Mouse (Mus musculus) stomach, postnatal 0 days (tissue): ENCODE measurements at regions not wholly inside any gene's neighbourhood (a gene's known extent, or its start where the extent isn't known, plus 50 kb on each side); places are given as distances from the start of the nearest gene placed in this dataset.
A peak's percentile ranks its signal among the peaks of the same experiment; 100 is the strongest.

Experiments
- ATAC-seq: fragments of 200-750 bp; cut with Nextera tagmentation; 2 replicates; pipeline ENCODE4 v1.8.0; 2017; ENCODE audit not compliant: low FRiP score, low TSS enrichment
- DNase-seq: peaks from one replicate; pipeline ENCODE4 v3.0.0-alpha.2; 2016; ENCODE audit warnings: low spot score
- H3K27ac ChIP-seq: fragments of 300-500 bp; sonication (generic); replicated peaks from 2 replicates; pipeline ENCODE4 v1.5.1; 2014; ENCODE audit warnings: mild to moderate bottlenecking, control low read depth
- H3K27me3 ChIP-seq: fragments of 300-500 bp; sonication (generic); 2 replicates; pipeline ENCODE4 v1.6.1; 2014; ENCODE audit warnings: low read length; ENCODE audit not compliant: control insufficient read depth, insufficient read depth
- H3K36me3 ChIP-seq: fragments of 300-500 bp; sonication (generic); 2 replicates; pipeline ENCODE4 v1.6.1; 2014; ENCODE audit warnings: low read length, mixed read lengths; ENCODE audit not compliant: control insufficient read depth, insufficient read depth
- H3K4me1 ChIP-seq: fragments of 300-500 bp; sonication (generic); replicated peaks from 2 replicates; pipeline ENCODE4 v1.6.1; 2014; ENCODE audit warnings: antibody characterized with exemption; ENCODE audit not compliant: control insufficient read depth, insufficient read depth
- H3K4me2 ChIP-seq: fragments of 300-500 bp; sonication (generic); replicated peaks from 2 replicates; pipeline ENCODE4 v1.6.1; 2014; ENCODE audit warnings: low read depth, mild to moderate bottlenecking, control low read depth, moderate library complexity
- H3K4me3 ChIP-seq: fragments of 300-500 bp; sonication (generic); 2 replicates; pipeline ENCODE4 v1.5.1; 2014; ENCODE audit warnings: low read depth, low read length, control low read depth
- H3K9ac ChIP-seq: fragments of 300-500 bp; sonication (generic); 2 replicates; pipeline ENCODE4 v1.6.1; 2014; ENCODE audit warnings: mild to moderate bottlenecking, low read length, control low read depth, mixed read lengths
- H3K9me3 ChIP-seq: fragments of 300-500 bp; sonication (generic); 2 replicates; pipeline ENCODE4 v1.6.1; 2016; ENCODE audit warnings: low read length; ENCODE audit not compliant: control insufficient read depth
- CTCF ChIP-seq: IDR thresholded peaks from 2 replicates; pipeline ENCODE4 v1.5.1; 2016; ENCODE audit warnings: antibody characterized with exemption, low read depth, mild to moderate bottlenecking, moderate library complexity
- EP300 ChIP-seq: optimal IDR thresholded peaks from 2 replicates; pipeline ENCODE3; 2016; ENCODE audit warnings: antibody characterized with exemption
- WGBS: fragments of 180-500 bp; shearing (Covaris S2); extraction: QIAGEN DNeasy Blood & Tissue Kit; methylation state at CpG from one replicate; pipeline ENCODE4 v1.1.7; 2014; 5-methylcytosine and 5-hydroxymethylcytosine counted together

GRCm38 (mm10) chr3:52738386-52738785 lies 278.7 kb downstream of the Cog6 start:
- Histone ChIP-seq H3K4me1 (no peaks in the 10 kb centered on the region), H3K36me3 (no peaks in the 10 kb centered on the region), H3K9ac (no peak overlapping the region), H3K27me3 (no peaks in the 10 kb centered on the region), H3K4me2 (no peak overlapping the region), H3K4me3 (no peak overlapping the region), H3K9me3 (no peaks in the 10 kb centered on the region), H3K27ac (no peak overlapping the region)
- ATAC-seq (no peak), DNase-seq (no peak)
- 53% methylated on average over 5 of the region's 5 CpGs for WGBS
- TF ChIP-seq EP300 (no peak), CTCF (no peak)

- DNase-seq: no peak
- Histone ChIP-seq H3K27ac (no peak overlapping the region), H3K36me3 (no peaks in the 10 kb centered on the region), H3K4me3 (no peak overlapping the region), H3K4me1 (no peaks in the 10 kb centered on the region), H3K9me3 (no peaks in the 10 kb centered on the region), H3K4me2 (no peak overlapping the region), H3K9ac (no peak overlapping the region), H3K27me3 (no peaks in the 10 kb centered on the region)
- 93% methylated on average over 7 of the region's 7 CpGs for WGBS
- ATAC-seq: no peak
- no peak for TF ChIP-seq CTCF
- no peak for TF ChIP-seq EP300
These were observed 281.1 kb downstream of the Cog6 start for GRCm38 (mm10) chr3:52735939-52736338.

- Histone ChIP-seq H3K9ac (no peak overlapping the region), H3K4me1 (no peaks in the 10 kb centered on the region), H3K4me2 (no peak overlapping the region), H3K27me3 (no peaks in the 10 kb centered on the region), H3K4me3 (no peak overlapping the region), H3K9me3 (no peaks in the 10 kb centered on the region), H3K27ac (no peak overlapping the region), H3K36me3 (no peaks in the 10 kb centered on the region)
- no peak for TF ChIP-seq EP300
- TF ChIP-seq CTCF: no peak; the same call in 1 of the 2 replicates
- DNase-seq (no peak), ATAC-seq (0 out of 2 replicates have a peak, but pooled peaks have one; percentile 51)
These were observed 285.1 kb downstream of the Cog6 start for GRCm38 (mm10) chr3:52731941-52732340.

GRCm38 (mm10) chr3:52731491-52731890 lies 285.5 kb downstream of the Cog6 start:
- TF ChIP-seq EP300: no peak
- TF ChIP-seq CTCF: no peak
- Histone ChIP-seq H3K36me3 (no peaks in the 10 kb centered on the region), H3K9ac (no peak overlapping the region), H3K4me3 (no peak overlapping the region), H3K27me3 (no peaks in the 10 kb centered on the region), H3K27ac (no peak overlapping the region), H3K4me2 (no peak overlapping the region), H3K9me3 (no peaks in the 10 kb centered on the region), H3K4me1 (no peaks in the 10 kb centered on the region)
- no peak for DNase-seq
- no peak for ATAC-seq
- 56% methylated on average over 3 of the region's 3 CpGs for WGBS

- Histone ChIP-seq H3K9ac (no peak overlapping the region), H3K27me3 (no peaks in the 10 kb centered on the region), H3K27ac (no peak overlapping the region), H3K4me3 (no peak overlapping the region), H3K36me3 (no peaks in the 10 kb centered on the region), H3K9me3 (no peaks in the 10 kb centered on the region), H3K4me2 (no peak overlapping the region), H3K4me1 (no peaks in the 10 kb centered on the region)
- WGBS: 55% methylated on average over 3 of the region's 3 CpGs
- ATAC-seq: no peak
- no peak for TF ChIP-seq EP300
- TF ChIP-seq CTCF: no peak
- no peak for DNase-seq
These were observed 287.3 kb downstream of the Cog6 start for GRCm38 (mm10) chr3:52729731-52730130.

GRCm38 (mm10) chr3:52728860-52729259 lies 288.2 kb downstream of the Cog6 start:
- no peaks in the 10 kb centered on the region for H3K36me3 ChIP-seq
- no peaks in the 10 kb centered on the region for H3K27me3 ChIP-seq
- TF ChIP-seq CTCF (no peak), EP300 (no peak)
- no peak for DNase-seq
- no peaks in the 10 kb centered on the region for H3K4me1 ChIP-seq
- WGBS: 72% methylated on average over 6 of the region's 6 CpGs
- no peak for ATAC-seq
- no peak overlapping the region for H3K4me2 ChIP-seq
- H3K9ac ChIP-seq: no peak overlapping the region
- H3K9me3 ChIP-seq: no peaks in the 10 kb centered on the region
- no peak overlapping the region for H3K27ac ChIP-seq
- H3K4me3 ChIP-seq: no peak overlapping the region
